Mouse (Mus musculus) c-Kit-positive CD71-positive TER-119-positive erythroid progenitor cells, embryonic 14.5 days (primary cell): Measurements from ENCODE around the gene Ccnjl.
A peak's percentile ranks its signal among the peaks of the same experiment; 100 is the strongest.

Experiments
- DNase-seq: peaks from one replicate; pipeline ENCODE4 v3.0.0-alpha.2; 2013; ENCODE audit warnings: low spot score

The Ccnjl gene

DNA sequence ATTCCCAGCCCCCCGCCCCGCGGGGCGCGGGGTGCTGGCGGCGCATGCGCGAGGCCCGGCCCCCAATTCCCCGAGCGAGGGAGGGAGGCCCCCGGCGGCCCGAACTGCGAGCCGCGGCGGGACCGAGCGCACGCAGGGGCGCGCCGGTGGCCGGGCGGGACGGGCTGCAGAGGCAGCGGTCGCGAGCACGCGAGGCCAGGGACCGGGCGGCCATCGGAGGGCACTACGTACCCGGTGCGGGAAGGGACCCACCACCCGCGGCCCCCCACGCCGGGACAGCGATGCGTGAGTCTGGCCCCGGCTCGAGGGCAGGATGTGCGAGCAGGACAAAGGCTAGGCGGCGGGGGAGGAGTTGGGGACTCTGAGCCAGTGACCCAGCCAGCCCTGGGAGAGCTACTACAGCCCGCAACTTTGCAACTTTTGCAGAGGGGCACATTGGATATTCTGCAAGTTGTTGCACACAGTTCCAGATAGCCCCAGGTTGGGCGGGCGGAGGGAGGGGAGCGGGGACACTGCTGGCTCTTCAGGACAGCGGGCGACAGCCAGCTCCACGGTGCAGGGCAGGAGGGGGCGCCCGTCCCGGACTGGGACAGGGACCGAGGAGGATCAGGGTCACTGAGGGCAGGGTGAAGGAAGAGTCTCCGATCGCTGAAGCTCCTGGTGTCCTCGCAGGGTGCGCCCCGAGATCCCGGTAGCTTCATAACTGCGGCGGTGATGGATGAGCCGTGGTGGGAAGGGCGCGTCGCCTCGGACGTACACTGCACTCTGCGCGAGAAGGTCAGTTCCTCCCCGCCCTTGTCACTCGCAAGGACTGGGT is at the start of gene Ccnjl:
Ccnjl (plus strand) TSS at position 102 of the 817 bp plus-strand sequence.
- no peak for DNase-seq

DNA sequence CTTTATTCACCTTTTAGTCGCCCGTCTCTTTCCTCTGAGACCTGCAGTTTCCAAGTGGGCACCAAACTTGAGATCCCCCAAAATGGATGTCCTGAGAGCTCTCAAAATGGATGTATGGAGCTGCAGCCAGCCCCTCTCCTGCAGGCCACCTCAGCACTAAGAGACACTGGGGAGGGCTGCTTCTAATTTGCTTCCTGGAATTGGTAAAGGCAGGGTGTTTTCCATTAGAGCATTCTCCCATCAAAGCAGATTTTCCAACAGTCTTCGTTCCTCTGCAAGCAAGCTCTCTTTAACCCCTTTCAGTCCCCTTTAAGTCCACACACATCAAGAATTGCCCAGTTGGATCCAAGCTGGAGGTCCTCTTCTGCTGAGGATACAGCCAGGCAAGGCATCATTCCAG is 49.2 kb upstream of the Ccnjl start:
- DNase-seq = no peak

DNA sequence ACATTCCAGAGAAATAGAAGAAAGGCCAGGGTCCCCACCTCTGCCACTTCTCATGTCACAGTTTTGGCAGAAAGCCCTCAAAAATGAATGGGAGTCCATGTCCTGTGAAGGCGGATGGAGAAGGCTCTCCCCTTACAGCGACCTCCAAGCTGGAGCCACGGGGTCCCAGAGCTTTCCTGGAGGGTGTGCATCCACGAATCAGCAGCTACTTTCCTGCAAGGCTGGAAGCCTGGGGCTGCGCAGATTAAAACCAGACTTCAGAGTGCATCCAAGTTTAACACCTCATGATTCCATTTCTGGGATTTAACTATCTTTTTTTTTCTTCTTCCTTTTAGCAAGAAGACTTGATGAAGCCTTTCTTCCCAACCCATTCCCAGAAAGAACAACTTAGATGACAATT is 48.0 kb upstream of the Ccnjl start:
- no peak for DNase-seq

DNA sequence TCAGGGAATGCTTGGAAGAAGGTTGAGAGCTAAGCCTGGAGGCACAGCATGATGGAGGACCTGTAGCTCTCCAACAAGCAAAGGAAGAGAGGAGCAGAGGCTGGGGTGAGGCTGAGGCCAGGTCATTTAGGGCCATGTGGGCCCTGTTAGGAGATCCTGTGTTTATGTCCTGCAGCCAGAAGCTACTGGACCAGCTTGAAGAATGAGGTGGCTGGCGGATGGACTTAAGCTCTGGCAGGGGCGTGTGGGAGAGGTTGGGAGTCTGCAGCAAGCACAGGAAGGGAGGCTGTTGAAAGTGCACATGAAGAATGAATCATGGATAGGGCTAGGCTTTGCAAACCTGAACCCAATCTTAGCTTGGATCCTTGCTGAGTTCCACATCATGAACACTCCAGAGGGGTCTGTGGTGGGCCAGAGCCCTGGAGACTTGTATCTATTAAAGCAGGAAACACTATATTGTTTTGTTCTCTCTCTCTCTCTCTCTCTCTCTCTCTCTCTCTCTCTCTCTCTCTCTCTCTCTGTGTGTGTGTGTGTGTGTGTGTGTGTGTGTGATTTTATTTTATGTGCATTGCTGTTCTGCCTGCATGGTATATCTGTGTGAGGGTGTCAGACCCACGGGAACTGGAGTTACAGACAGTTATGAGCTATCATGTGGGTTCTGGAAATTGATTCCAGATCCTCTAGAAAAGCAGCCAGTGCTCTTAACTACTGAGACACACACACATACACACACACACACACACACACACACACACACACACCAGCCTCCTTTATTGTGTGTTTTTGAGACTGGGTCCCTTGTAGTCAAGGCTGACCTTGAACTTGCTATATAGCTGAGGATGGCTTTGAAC is 46.7 kb upstream of the Ccnjl start:
- DNase-seq = no peak

DNA sequence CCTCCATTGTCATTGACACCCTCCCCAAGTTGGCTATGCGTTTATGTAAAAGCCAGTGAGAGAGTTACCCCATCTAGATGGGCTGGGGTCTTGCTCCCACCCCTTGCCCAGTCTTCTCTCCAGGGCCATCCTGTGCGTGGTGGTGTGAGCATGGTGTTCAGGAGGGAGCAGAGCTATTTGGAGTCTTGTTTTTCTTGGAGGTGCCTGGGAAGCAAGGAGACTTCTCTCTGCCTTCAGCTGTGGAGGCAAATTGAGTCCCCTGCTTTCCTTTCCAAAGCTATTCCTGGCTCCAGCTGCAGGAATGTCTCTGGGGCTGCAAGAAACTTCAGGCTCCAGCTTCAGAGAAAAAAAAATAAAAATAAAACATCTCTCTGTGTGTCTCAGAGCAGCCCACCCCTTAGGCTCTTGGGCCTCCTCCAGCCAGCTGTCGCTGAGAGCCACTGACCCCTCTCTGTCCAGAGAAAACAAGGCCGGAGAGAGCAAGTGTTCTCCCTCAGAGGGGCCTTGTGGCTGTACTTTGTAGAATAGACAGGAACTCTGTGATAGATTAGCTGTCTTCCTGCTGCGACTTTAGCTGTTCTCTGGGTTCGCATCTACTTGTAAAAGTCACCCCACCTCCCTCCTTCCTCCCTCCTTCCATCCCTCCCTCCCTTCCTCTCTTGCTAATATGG is 45.3 kb upstream of the Ccnjl start:
- no peak for DNase-seq

DNA sequence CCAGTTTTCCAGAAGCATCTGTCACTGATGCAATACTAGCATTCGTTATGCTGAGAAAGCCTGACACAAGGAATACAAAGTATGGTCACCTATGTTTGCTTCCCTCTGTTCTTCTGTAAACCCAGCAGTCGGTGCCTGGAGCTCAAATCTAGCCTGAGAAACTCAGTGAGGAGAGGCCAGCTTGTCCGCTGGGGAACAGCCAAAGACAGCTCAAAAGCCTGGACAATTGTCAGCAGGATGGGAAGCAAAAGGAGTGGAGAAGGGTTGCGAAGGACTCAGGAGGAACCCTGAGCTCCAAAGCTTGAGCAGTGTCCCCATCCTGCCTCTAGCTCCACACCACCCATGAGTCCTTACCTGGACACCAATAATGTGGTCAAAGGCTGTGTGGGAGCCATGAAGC is 44.5 kb upstream of the Ccnjl start:
- DNase-seq = no peak

DNA sequence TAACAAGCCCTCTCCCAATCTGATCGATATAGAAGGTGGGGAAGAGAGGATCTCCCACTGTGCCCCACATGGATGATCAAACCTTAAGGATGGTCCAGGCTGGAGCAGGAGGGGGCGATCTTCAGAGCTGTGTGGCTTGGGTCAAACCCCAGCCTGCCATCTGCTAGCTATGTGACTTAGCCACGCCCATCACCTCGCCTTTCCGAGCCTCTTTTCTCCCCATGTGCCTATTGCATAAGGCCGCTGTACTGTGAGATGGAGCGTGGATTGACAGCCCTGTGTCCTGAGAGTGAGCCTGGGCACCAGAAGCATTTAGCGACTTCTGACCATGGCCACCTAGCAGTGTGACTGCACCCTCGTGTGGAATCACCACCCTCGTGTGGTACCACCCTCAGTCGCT is 43.9 kb upstream of the Ccnjl start:
- DNase-seq = no peak

DNA sequence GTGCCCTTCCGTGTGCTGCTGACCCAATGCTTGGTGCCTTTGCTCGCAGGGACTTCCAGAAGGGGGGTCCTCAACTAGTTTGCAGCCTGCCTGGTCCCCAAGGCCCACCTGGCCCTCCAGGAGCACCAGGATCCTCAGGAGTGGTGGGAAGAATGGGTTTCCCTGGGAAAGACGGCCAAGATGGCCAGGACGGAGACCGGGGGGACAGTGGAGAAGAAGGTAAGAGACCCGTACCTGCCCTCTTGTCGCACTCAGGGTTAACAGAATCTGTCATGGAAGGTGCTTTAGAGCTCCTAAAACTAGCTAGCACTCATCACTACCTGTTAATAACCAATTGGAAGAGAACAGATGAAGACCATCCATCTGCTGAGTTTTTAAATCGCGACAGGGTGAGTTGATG is 42.7 kb upstream of the Ccnjl start:
- no peak for DNase-seq

DNA sequence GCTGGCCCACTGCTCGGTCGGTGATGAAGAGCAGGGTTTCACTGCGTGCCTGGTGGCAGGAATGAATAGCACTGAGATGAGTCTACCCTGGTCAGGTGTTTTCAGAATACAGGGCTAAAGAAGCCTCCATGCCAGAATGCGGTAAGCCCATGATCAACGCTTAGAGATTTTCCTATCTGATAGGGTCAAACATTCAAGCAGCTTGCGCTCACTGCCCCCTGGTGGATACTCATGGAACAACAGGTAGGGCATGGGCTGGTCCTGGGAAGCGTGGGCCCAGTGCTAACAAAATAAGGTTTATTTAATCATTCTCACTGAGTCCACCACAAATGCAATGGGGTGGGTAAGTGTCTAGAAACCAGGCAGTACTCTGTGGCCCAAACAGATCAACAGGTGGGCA is 35.9 kb upstream of the Ccnjl start:
- DNase-seq = peak; percentile 60

DNA sequence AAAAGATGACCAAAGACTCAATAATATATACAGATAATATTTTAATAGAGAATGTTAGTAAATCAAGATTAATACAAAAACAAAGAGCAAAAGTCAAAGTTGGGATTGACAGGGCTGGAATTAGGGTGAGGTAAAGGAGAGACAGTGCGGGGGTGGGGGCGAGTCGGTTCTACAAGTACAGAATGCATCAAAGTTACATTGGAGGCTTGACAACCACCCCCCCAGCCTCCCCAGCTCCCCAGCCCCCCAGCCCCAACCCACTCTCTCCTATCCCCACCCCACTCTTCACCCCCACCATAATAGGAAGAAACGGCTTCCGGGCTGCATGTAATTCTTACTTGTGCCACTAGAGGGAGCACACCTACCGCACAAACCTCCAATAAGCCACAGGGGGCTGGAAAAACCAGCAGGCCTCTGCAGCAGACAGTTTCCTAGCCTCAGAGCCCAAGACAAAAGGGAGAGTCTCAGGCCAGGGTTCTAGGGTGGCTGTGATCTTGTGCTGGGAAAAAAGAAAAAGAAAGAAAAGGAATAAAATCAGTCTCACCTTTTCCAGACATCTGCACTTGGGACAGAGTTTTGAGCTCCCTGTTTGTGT is 34.7 kb upstream of the Ccnjl start:
- DNase-seq = peak; percentile 51

DNA sequence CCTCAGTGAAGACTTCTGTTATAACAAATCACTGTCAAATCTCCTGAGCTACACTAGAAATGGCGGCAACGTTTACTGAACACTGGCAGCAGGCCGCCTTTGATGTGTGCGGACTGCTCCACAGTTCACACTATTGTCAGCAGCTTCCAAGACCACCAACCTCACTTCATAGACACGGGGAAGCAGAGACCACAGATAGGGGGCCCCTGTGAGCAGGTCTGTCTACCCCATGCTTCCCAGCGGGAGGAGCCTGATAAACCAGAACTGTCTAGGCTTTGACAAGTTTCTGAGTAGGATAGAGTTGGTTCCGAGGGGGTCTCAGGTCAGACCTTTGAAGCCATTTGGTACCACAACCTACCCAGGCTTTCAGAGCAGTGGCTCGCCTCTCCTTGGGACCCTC is 33.5 kb upstream of the Ccnjl start:
- DNase-seq = no peak

DNA sequence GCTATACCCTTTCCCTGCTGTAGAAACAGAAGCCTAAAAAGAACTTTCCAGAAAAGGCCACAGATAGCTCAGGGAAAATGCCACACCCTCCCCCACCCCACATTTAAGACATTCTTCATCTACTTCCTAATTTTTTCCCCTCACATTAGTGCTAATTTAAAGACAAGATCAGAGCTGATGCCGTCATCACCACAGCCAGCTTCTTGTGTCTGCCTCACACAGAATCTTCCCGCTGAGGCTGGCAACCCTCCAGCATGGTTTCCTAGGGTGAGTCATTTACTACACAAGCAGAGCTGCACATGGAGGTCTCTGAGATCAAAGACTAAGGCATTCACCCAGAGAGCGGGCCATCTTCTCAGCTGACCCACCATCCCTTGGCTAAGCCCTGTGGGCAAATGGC is 33.1 kb upstream of the Ccnjl start:
- no peak for DNase-seq

DNA sequence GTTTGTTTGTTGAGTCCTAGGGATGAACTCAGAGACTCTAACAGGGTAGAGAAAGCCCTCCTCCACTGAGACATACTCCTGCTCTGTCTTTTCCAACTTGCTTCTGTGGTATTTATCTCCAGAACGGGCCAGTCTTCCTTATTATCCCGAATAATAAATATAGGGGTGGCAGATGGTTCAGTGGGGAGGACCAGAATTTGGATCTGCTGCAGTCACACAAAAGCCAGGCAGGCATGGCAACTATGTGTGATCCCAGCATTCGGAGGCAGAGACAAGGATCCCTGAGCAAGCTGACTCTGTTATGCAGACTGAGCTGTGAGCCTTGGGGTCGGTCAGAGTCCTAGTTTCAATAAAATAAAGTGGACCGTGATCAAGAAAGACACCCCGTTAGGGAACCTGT is 27.3 kb upstream of the Ccnjl start:
- DNase-seq = no peak

DNA sequence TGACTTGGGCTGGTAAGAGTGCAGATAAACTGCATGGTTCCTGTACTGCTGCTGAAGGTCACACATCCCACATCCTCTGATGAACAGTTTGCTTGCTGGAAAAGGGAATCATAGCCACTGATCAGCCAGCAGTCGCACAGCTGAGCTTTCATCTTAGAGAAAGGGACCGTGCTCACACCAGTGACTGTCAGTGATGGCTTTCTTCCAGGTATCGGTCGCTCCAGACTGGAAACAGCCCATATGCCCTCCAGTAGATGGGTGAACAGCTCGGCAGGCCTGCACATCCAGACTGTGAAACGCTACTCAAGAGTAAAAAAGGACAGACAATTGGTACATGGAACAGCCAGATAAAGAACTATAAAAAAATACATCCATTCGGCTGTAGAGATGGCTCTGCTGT is 23.4 kb upstream of the Ccnjl start:
- no peak for DNase-seq

DNA sequence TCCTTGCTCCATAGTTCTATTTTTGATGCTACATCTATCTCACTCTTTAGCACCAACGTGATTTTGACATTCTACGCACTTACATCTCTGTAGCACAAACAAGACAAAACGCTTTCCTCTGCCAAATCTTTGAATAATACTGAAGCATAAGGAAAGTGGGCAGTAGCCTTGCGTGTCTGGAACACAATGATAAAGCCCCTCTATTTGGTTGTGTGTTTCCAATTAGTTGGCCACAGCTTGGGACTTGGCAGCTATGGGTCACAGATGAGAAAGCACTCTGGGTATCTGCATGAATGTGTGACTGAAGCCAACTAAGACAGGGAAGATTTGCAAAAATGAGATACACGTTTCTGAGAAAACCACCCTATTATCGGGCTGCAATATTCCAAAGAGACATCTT is 20.6 kb upstream of the Ccnjl start:
- DNase-seq = no peak

DNA sequence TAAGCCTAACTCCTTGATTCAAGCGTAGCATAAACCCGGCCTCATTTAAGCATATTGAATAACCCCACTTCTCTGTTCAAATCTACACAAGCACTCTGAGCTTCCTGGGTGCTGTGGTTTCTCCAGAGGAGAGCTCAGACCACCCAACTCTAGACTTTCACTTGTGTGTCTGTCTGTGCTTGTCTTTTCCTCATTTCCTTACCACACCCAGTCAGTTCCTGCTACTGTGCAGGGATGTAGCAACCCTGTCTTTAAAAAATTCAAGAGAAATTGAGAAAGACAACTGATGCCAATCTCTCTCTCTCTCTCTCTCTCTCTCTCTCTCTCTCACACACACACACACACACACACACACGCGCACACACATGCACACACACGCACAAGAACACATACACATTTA is 18.7 kb upstream of the Ccnjl start:
- DNase-seq = no peak

DNA sequence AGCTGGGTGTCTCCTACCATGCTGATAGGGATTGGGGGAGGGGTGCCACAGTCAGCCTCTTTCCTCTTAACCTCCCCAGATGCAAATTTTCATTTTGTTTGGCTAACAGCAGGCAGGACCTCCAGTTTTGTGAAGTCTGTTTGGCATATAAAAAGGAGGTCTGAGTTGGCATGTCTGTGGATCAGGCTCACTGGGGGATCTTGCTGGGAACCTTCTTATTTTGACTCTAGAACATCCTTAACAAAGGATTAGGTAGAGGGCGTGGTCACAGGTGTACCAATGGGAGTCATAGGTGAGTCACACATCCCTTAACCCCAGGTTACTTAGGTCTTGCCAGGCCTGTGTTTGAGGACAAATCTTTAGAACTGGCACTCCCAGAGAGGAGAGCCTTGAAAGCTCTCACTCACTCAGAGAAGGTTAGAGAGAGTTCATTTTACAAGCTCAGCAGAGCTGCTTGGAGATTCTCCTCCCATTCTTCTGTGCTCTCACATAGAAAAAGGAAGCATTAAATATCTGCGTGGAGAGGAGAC is 15.9 kb upstream of the Ccnjl start:
- no peak for DNase-seq

DNA sequence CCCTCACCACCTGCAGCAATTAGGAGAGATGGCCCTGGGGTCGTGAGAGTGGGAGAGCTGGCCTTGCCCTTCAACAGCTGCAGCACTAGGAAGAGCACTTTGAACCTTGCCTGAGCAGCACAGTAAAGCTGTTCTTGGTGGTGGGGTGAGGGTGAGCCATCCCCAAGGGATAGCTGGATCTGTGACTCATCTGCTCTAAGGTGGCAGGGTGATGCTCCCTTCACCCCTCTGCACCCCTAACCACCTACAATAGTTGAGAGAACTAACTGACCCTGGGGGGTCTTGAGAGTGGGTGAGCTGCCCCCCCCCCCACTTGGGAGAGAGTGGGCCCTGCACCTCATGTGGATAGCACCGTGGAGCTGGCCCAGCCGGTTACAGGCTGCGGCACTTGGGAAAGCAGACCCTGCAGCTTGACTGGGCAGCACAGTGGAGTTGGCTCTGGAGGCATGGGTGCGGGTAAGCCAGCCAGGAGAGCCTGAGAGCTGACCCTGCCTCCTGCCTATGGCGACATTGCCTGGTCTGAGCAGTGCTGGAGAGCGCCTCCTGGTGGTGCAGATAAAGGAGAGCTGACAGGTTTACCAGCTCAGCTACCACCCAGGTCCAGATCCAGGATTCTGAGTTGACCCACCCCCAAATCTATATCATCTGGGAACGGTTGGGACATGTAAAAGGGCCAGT is 12.1 kb upstream of the Ccnjl start:
- no peak for DNase-seq

DNA sequence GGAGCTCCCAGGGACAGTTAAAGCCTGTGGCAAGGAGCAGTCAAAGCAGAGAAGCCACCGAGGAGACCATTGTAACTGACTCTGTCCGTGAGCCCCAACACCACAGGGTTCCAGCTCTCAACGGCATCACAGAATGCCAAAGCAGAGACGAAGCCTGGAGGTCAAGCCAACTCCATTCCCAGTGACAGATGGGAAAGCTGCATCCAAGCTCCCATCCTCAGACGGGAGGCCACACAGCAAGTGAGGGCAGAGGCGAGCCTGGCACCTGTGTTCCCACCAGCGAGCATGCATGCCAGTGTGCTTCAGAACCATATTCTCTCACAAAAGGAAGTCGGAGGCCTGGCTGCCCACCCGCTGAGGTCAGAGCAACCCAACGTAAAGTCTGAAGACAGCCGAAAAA is 10.9 kb upstream of the Ccnjl start:
- DNase-seq = no peak

DNA sequence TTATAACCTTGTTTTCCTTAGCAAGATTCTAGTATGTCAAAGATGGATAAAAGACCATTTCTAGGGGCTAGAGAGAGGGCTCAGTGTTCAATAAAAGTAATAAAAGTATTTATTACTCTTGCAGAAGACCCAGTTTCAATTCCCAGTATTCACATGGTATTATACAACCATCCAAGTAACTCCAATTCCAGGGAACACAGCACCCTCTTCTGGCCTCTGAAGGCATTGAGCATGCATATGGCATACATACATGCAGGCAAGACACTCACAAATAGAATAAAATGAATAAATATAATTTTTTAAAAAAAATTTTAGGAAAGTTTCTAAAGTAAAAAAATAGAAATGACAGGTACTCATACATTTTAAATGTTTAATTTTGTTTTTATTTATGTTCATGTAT is 10.5 kb upstream of the Ccnjl start:
- no peak for DNase-seq

DNA sequence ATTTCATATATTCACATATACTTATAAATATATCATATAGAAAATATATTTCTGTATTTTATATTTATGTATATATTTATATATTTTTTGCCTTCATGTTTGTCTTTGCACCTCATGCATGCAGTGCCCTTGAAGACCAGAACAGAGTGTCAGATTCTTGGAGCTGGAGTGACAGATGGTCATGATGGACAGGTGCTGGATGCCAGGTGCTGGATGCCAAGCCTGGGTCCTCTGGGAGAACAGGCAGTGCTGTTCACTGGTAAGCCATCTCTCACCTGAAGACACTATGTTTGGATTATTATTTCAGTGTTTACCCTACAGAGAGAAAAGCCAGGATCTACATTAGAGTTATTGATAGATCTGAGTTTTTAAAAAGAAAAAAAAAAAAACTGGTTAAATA is 9.8 kb upstream of the Ccnjl start:
- no peak for DNase-seq

DNA sequence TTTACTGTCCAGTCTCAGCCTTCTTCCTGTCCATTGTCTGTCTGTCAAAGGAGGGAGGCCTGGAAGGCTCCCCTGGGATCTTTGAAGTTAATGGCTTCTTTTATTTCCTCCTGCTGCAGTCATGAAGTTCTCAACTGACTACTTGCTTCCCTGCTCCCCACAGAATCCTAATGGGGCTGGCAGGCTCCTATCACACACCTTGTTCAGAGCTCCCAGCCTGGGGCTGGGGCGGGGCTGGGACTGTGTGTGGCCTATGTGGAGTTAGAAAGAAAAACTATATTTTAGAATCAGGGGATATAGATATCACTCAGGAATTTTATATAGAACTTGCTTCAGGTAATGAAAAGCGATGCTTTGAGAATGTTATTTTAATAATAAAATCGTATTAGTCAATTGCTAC is 8.1 kb upstream of the Ccnjl start:
- no peak for DNase-seq
